Mouse (Mus musculus): ENCODE results near the gene Mms19.

The Mms19 gene

DNA sequence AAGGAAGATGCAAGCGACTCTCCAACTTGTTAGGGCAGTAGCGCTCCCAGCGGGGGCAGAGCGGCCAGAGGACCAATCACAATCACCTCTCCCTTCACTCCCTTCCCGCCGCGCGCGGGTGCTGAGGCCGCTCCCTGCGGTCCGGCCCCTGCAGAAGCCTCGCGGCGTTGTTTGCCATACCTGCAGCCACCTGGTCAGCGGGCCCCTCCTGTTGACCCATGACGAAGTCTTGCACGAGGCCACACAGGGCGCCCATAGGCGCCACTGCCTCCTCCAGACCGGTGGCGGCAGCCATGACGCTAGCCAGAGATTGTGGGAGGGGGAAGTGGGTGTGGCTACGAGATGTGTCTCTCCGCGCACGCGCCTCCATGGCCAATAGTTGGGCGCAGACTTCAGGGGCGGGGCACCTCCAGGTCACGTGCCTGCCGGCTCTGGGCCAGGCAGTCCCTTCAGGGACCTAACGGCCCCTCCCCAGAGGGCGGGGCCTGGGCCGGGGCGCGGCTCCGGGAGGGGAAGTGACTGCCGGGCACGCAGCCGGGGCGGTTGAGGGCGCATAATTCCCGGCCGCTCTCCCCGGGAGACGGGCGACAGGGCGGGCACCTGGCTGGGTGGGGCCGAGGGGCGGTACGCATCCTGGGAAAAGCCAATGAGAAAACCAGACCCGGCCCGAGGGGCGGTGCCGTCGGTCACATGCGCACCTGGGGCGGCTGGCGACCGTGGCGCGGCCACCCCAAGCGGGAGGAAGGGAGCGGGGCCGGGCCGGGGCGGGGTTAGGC, at the start of gene Mms19:
Gene Mms19 (minus strand): TSS at position 339 of the 776 bp plus-strand sequence.
- in situ Hi-C loops (cut with MboI; ENCODE audit: low sequenced_read_pairs): no loop called here

DNA sequence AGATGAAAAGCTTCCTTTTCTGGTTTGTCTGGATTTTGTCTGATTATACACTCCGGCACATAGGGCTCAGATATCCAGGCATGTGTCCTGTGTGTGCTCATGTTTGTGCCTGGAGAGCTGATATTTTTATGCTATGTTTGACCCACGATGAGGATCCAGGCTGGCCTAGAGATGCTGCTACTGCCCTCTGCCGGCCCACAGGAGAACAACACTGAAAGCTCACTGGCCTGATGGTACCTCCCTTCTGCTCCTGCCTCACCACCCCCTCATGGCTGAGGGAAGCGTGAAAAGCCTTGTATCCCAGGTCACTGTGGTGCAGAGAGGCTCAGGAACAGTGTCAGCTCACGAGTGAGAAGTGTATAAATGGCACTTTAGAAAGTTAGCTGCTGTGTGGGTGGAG, 45.2 kb upstream of the Mms19 start:
- in situ Hi-C loops (cut with MboI; ENCODE audit: low sequenced_read_pairs): no loop called here

- in situ Hi-C loops (cut with MboI; ENCODE audit: low sequenced_read_pairs): no loop called here
Observed at GRCm38 (mm10) chr19:42022542-42022848, 41.5 kb upstream of the Mms19 start.

- in situ Hi-C loops (cut with MboI; ENCODE audit: low sequenced_read_pairs): no loop called here
Observed at GRCm38 (mm10) chr19:42021681-42022541, 41.0 kb upstream of the Mms19 start.

DNA sequence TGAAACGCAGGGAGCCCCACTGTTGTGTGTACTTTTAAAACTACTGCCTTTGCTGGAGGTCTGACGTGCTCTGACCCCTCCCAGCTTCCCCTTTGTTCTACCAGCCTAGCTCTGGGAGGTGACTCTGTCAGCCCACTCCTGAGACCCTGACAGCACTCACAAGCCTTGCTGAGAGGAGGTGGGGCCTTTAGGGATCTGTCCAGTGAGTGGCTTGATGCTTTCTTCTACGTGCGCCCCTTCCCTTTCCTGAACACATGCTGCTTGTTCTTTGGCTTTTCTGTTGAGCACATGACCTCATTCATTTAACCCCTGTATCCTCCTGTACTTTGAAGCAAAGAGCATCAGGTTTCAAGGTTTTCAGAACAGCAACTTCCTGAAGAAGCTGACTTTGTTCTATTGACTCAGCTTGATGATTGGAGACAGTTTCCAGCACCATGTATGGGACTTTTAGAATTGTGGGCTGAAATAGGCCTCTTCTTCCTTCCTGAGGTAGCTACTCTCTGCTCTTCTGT, 38.1 kb upstream of the Mms19 start:
- in situ Hi-C loops (cut with MboI; ENCODE audit: low sequenced_read_pairs): no loop called here

DNA sequence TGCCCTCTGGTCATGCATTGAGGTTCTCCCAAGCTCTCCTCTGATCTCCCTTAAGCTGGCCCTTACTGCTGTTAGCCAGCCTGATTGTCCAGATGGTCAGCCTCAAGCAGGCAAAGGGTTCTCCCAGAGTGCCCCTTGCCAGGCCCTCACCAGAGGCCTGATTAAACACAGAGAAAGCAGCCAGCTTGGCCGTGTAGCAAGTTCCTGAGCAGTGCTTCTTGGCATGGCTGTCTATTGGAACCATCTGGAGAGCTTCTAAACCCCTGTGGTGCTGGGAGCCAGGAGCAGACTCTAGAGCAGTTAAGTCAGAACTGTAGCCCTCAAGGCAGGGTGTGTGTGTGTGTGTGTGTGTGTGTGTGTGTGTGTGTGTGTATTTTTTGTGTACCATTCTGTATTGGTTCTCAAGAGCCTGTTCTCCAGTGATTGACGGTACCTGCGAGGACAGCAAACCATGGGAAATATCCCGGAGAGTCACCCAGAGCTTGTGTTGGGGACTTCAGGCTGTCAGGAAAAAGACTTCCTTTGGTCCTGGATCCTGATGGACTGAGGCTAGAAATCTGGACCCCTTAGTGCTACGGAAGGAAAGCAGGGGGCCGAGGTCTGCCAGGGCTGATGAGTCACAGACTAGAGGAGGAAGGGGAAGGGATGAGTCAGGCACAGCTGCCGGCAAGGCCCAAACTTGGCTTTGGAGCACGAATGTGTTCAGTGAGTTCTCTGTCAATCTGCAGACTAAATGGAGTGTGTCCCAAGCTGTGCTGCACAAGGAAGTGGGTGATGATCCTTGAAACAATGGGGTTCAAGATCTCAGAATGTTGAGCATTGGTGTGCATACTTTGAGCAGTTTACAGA, 36.7 kb upstream of the Mms19 start:
- in situ Hi-C loops (cut with MboI; ENCODE audit: low sequenced_read_pairs): no loop called here

DNA sequence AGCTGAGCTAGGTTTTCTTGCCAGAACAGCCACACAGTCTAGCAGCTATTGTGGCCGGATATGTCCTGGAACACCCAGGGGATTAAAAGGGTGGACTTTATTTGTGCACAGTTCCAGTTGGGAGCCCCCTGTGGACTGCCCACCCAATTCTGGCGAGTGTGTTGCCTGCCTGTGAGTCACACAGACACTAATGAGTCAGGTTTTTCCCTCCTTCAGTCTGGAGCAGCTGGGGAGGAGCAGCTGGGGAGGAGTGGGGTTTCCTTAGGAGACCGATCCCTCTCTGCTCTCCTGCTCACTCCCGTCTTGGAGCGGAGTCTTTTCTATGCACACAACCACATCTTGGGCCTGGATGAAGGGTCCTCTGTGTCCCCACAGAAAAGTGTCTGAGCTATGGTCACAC, 35.9 kb upstream of the Mms19 start:
- in situ Hi-C loops (cut with MboI; ENCODE audit: low sequenced_read_pairs): no loop called here

GRCm38 (mm10) chr19:42016251-42016650, 35.3 kb upstream of the Mms19 start:
- in situ Hi-C loops (cut with MboI; ENCODE audit: low sequenced_read_pairs): no loop called here

DNA sequence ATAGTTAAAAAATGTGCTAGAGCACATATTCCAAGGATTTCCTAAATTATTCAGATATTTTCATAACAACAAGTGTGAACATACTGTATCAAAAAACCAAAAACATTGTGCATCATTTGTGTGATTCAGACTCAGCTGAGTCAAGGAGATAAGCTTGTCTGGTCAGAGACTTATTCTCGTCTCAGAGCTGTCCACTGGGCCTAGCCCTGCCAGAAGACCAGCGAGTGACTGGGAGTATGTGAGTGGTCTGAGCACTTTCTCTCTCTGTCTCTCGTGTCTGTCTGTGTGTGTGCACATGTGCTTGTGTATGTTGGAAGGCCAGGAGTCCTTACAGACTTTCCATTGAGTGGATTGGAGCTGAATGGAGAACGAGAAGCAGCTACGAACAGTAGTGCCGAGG, 34.0 kb upstream of the Mms19 start:
- in situ Hi-C loops (cut with MboI; ENCODE audit: low sequenced_read_pairs): no loop called here

- in situ Hi-C loops (cut with MboI; ENCODE audit: low sequenced_read_pairs): no loop called here
Observed at GRCm38 (mm10) chr19:42014231-42014825, 33.4 kb upstream of the Mms19 start.

DNA sequence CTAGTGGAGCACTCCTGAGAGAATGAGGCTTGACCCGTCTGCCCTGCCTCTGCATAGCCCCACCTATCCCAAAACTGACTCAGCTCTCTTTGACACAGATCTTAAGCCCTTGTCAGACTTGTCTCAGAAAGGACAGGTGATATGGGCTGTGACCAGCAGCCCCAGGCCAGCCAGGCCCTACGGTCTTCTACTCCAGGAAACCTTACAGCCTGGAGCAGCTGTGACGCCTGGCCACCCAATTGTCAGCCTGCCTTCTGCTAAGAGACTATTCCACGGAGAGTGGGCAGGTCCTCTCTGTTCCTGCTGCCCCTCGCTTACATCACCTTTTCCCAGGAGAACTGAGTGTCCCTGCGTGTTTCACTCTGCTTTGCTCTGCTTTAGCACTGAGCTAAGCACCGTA, 30.2 kb upstream of the Mms19 start:
- in situ Hi-C loops (cut with MboI; ENCODE audit: low sequenced_read_pairs): no loop called here

DNA sequence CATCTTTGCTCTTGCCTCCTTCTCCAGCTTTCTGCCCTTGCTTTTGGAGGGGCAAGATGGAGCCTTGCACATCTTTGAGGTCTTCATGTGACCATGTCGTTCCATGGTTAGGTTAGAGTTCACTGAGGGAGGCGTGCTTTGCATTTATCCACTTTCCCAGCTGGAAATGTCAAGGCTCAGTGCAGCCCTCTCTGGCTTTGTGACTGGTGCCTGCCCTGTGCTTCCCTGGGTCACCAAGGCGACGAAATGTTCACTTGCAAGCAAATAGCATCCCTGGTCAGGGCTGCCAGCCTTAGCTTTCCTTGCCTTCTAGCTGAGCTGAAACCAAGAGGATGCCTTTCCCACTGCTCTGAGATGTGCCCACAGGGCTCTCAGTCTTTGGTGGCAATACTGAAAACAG, 29.5 kb upstream of the Mms19 start:
- in situ Hi-C loops (cut with MboI; ENCODE audit: low sequenced_read_pairs): no loop called here

DNA sequence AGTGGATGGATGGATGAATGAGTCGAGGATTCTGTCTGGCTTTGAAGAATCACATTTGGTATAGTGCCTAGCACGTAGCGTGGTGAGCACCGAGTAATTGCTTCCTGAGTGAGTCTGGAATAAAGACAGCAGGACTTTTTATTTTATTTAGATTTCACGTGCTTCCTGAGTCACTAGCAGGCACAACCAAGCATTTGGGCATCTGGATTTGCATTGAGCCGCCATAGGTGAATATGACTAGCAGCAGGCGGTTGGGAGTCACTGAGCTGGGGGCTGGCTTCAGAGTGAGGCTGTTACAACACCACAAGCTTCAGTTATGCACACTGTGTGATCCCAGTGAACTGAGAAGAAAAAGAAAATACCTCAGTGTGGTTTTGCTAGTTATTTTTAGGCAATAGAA, 28.1 kb upstream of the Mms19 start:
- in situ Hi-C loops (cut with MboI; ENCODE audit: low sequenced_read_pairs): no loop called here

DNA sequence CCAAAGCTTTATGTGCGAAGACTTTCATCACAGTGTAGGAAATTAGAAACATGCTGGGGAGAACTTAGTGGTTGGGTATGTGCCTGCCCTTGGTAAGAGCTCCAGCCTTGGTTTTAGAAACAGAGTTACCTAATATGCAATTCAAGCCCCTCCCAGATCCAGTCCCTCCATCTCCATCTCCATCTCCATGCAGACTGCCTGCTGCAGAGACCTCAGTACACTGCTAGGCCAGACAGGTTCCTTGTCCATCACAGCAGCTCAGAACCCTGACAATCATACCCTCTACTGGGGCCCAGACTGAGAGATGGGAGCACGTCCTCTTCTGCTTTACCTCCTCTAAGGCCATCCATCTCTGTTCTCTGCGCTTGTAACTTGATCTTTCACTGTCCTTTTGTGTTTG, 27.6 kb upstream of the Mms19 start:
- in situ Hi-C loops (cut with MboI; ENCODE audit: low sequenced_read_pairs): no loop called here

DNA sequence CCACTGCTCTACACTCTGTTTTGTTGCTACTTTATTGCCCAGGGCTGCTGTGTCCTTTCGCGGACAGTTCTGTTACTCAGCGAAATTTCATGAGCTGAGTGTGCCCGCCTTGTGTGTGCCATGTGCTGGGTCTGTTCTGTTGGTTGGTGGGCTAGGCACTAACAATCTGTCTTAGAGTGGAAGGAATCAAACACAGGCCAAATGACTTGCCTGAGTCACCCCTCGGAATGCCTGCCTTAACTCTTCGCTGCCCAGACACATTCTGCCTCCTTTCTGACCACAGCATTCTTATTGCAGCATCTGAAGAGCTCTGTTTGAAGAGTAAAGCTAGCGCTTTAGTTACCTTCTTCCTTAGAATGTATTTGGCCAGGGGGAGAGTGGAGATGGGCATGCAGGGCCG, 25.6 kb upstream of the Mms19 start:
- in situ Hi-C loops (cut with MboI; ENCODE audit: low sequenced_read_pairs): no loop called here

DNA sequence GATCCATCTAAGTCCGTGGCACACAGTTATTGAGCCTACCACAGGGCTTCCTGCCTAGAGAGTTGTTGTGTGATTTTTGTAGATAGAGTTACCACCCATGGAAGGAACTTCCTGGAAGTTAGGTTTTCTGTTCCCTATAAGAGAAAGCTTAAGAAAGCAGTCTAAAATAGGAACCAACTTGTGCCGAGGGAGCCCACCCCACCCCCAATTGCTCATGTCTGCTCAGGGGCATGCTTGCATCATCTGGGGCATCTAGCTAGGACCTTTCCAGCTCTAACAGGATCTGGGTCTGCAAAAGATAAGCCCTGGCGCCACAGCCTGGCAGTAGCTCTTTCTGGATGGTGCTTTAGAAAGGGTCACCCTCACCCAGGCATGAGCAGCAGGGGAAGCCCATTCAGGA, 24.7 kb upstream of the Mms19 start:
- in situ Hi-C loops (cut with MboI; ENCODE audit: low sequenced_read_pairs): no loop called here

GRCm38 (mm10) chr19:42004258-42004657, 23.3 kb upstream of the Mms19 start:
- in situ Hi-C loops (cut with MboI; ENCODE audit: low sequenced_read_pairs): no loop called here

DNA sequence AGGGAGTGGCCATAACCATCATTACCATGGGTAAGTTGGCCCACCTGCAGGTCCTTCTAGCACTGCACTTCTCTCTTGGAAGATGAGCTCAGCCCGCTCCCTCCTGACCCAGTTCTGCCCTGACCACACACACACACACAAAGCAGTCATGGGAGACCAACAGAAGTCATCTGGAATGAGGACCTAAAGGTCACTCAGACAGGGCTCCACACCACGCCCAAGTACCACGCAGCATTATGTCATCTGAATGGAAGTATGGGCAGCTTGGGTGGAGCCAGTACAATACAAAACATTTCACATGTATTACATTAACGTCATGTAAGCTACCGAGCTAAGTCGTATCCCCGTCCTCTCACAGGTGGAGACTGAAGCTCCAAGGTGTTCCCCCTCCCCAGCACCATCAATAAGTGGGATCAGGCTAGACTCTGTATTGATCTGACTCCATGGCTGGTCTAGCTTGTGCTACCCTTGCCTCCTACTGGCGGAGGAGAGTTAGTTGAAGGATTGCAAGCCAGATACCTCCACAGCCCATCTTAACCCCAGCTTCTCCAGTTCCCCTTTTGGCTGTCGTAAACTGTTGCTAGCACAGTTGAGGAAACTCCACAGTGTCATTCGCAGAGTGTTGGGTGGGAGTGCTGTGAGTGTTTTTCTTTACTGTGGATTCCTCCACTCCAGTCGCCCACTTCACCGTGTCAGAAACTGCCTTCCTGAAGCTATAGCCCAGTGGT, 20.5 kb upstream of the Mms19 start:
- in situ Hi-C loops (cut with MboI; ENCODE audit: low sequenced_read_pairs): no loop called here

- in situ Hi-C loops (cut with MboI; ENCODE audit: low sequenced_read_pairs): no loop called here
Observed at GRCm38 (mm10) chr19:42000446-42000958, 19.5 kb upstream of the Mms19 start.

DNA sequence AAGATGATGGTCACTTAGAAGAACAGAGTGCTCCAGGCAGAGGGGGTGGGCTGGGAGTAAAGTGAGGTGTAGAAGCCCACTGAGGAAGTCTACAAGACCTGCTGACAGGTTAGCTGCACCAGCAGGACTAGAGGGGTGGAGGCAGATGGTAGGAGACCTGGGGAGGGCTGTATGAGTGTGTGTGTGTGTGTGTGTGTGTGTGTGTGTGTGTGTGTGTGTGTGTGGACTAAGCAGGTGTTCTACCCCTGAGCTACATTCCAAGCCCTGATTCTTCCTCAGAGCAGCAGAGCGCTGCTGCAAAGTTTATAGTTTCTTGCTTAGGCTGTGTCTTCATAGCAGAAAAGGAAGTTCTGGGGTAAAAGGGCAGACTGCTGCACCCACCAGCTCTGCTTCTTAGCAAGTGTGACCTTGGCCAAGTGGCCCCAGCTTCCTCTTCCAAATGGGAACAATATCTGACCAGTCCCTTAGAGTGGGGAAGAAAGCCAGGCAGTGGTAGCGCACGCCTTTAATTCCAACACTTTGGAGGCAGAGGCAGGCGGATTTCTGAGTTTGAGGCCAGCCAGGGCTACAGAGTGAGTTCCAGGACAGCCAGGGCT, 18.8 kb upstream of the Mms19 start:
- in situ Hi-C loops (cut with MboI; ENCODE audit: low sequenced_read_pairs): no loop called here
